ENCODE assay signal across 13 mouse cellular contexts in the genomic region with DNA sequence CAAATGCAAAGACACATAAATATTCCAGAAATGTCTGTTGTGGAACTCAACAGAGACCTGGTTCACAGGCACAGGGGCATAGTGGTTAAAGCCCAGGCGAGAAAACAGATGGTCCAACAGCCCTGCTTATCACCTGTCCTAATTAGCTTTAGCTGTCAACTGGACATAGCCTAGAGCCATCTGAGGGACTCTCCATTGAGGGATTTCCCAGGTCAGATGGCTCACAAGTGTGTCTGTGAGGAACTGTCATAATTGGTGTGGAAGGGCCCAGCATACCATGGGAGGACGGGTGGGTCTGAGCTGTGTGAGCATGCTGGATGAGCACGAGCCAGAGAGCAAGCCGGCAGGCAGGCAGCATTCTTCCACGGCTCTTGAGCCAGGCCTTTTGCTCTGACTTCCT.
DNase-seq lines count a peak whose midpoint lies in the region; ATAC-seq lines count a peak whose summit lies in the region.
"Had no signal": no experiment of that assay in that cellular context is flagged by ENCODE, and none has a peak within 500 bp of the region (broad histone marks: within the 10 kb centered on the region; RNA-seq: fewer than 3 reads in every experiment).

No protein-coding gene starts in this region.

- ATAC-seq in hindbrain, embryonic 15.5 days (ENCODE audit: low FRiP score, low read depth): no peak
- ATAC-seq in hindbrain, embryonic 13.5 days (ENCODE audit: low FRiP score): no peak; the same call in 1 of the 2 replicates
- no peak; the same call in 1 of the 2 replicates for ATAC-seq in midbrain, embryonic 15.5 days (replicated peaks)
- ATAC-seq: intestine, postnatal 0 days had no signal

- WGBS in hindbrain, embryonic 15.5 days: 48% methylated on average over 5 of the region's 5 CpGs
- 61% methylated on average over 5 of the region's 5 CpGs for WGBS in hindbrain, embryonic 13.5 days
- WGBS in midbrain, embryonic 15.5 days: 56% methylated on average over 5 of the region's 5 CpGs

- H3K4me2 ChIP-seq in hindbrain, embryonic 15.5 days: no peak overlapping the region
- no peak overlapping the region for H3K4me2 ChIP-seq in hindbrain, embryonic 13.5 days
- H3K4me2 ChIP-seq in midbrain, embryonic 15.5 days: no peak overlapping the region
- H3K4me2 ChIP-seq: liver, embryonic 15.5 days had no signal

- peak; percentile 59 for DNase-seq in cerebellum, adult 11-12 months
- peak; percentile 42 to 58 for DNase-seq in cerebellum, postnatal 14 days
- no peak for DNase-seq in gastrocnemius, adult 18-20 months (ENCODE audit: low spot score)
- no peak for DNase-seq in embryo, embryonic 9.5 days (ENCODE audit: extremely low spot score)
- DNase-seq: heart, postnatal 36 days; kidney, postnatal 25 days; lung, postnatal 36 days; right cerebral cortex, postnatal 14 days had no signal

- peaks cover 27% of the 10 kb centered on the region for H3K4me1 ChIP-seq in hindbrain, embryonic 15.5 days (replicated peaks)
- peaks cover 58% of the 10 kb centered on the region for H3K4me1 ChIP-seq in hindbrain, embryonic 13.5 days (replicated peaks)
- H3K4me1 ChIP-seq in midbrain, embryonic 15.5 days: peaks cover 35% of the 10 kb centered on the region

- no peaks in the 10 kb centered on the region for H3K27me3 ChIP-seq in hindbrain, embryonic 15.5 days
- H3K27me3 ChIP-seq in hindbrain, embryonic 13.5 days: no peaks in the 10 kb centered on the region
- no peaks in the 10 kb centered on the region for H3K27me3 ChIP-seq in midbrain, embryonic 15.5 days (replicated peaks)
- H3K27me3 ChIP-seq: liver, embryonic 15.5 days had no signal

- no peaks in the 10 kb centered on the region for H3K36me3 ChIP-seq in hindbrain, embryonic 15.5 days
- peaks cover 19% of the 10 kb centered on the region for H3K36me3 ChIP-seq in hindbrain, embryonic 13.5 days
- H3K36me3 ChIP-seq in midbrain, embryonic 15.5 days (replicated peaks): no peaks in the 10 kb centered on the region
- H3K36me3 ChIP-seq: liver, embryonic 15.5 days had no signal

- H3K27ac ChIP-seq in hindbrain, embryonic 15.5 days (replicated peaks): 0 out of 2 replicates have a peak overlapping the region, but pooled peaks have one; percentile 32
- no peak overlapping the region for H3K27ac ChIP-seq in hindbrain, embryonic 13.5 days
- peak overlapping the region; percentile 42; the same call in 1 of the 2 replicates for H3K27ac ChIP-seq in midbrain, embryonic 15.5 days
- H3K27ac ChIP-seq: liver, embryonic 15.5 days had no signal

- H3K9ac ChIP-seq in hindbrain, embryonic 15.5 days: no peak overlapping the region
- H3K9ac ChIP-seq in hindbrain, embryonic 13.5 days: no peak overlapping the region
- no peak overlapping the region for H3K9ac ChIP-seq in midbrain, embryonic 15.5 days
- H3K9ac ChIP-seq: liver, embryonic 15.5 days had no signal

- no peak overlapping the region for H3K4me3 ChIP-seq in hindbrain, embryonic 15.5 days
- H3K4me3 ChIP-seq in hindbrain, embryonic 13.5 days: no peak overlapping the region
- no peak overlapping the region for H3K4me3 ChIP-seq in midbrain, embryonic 15.5 days
- H3K4me3 ChIP-seq: liver, embryonic 15.5 days had no signal

- H3K9me3 ChIP-seq in hindbrain, embryonic 15.5 days: no peaks in the 10 kb centered on the region
- H3K9me3 ChIP-seq in hindbrain, embryonic 13.5 days: no peaks in the 10 kb centered on the region
- H3K9me3 ChIP-seq in midbrain, embryonic 15.5 days: no peaks in the 10 kb centered on the region
- H3K9me3 ChIP-seq: liver, embryonic 15.5 days had no signal

Comparison
In these comparisons a context has a peak if more than half of its experiments do, and no peak if none do; other contexts are left out.
1. DNase-seq: peak in cerebellum, adult 11-12 months (single experiment) and cerebellum, postnatal 14 days (2 of 2); none in gastrocnemius, adult 18-20 months (single experiment) and embryo, embryonic 9.5 days (single experiment).